Mouse (Mus musculus) hindbrain, embryonic 13.5 days (tissue): Measurements from ENCODE around the gene Nudt7. TPM values are rescaled to one million over a fixed set of nuclear protein-coding genes. Genes with fewer than 3 reads are reported as not detected.

Experiments used
- ATAC-seq: fragments of 200-750 bp; cut with Nextera tagmentation; 2 replicates; pipeline ENCODE4 v1.8.0; 2017; ENCODE audit warnings: moderate TSS enrichment; ENCODE audit not compliant: low FRiP score
- H3K27ac ChIP-seq: fragments of 300-500 bp; sonication (generic); 2 replicates; pipeline ENCODE4 v1.5.1; 2015; ENCODE audit warnings: inconsistent platforms, mild to moderate bottlenecking, moderate library complexity
- H3K27me3 ChIP-seq: fragments of 300-500 bp; sonication (generic); 2 replicates; pipeline ENCODE4 v1.6.1; 2015; ENCODE audit warnings: mild to moderate bottlenecking, inconsistent platforms
- H3K36me3 ChIP-seq: fragments of 300-500 bp; sonication (generic); 2 replicates; pipeline ENCODE4 v1.6.1; 2015; ENCODE audit warnings: mild to moderate bottlenecking, inconsistent platforms
- H3K4me1 ChIP-seq: fragments of 300-500 bp; sonication (generic); replicated peaks from 2 replicates; pipeline ENCODE4 v1.6.1; 2015; ENCODE audit warnings: inconsistent platforms
- H3K4me2 ChIP-seq: fragments of 300-500 bp; sonication (generic); 2 replicates; pipeline ENCODE4 v1.6.1; 2015; ENCODE audit warnings: inconsistent platforms, mild to moderate bottlenecking, moderate library complexity
- H3K4me3 ChIP-seq: fragments of 300-500 bp; sonication (generic); 2 replicates; pipeline ENCODE4 v1.5.1; 2015; ENCODE audit warnings: mild to moderate bottlenecking, inconsistent platforms
- H3K9ac ChIP-seq: fragments of 300-500 bp; sonication (generic); 2 replicates; pipeline ENCODE4 v1.6.1; 2015; ENCODE audit warnings: mild to moderate bottlenecking, inconsistent platforms
- H3K9me3 ChIP-seq: fragments of 300-500 bp; sonication (generic); 2 replicates; pipeline ENCODE4 v1.6.1; 2016; ENCODE audit warnings: inconsistent platforms
- WGBS: fragments of 180-500 bp; shearing (Covaris S2); methylation state at CpG from one replicate; pipeline ENCODE4 v1.1.7; 2015; 5-methylcytosine and 5-hydroxymethylcytosine counted together
- polyA plus RNA-seq: library from polyadenylated mRNA; unstranded; fragments of >200 nt; fragmentation: Nextera tagmentation; extraction: Ambion mirVana; gene quantifications from 2 replicates; pipeline ENCODE4 v1.2.1, GENCODE M21; 2015

Gene Nudt7
- polyA plus RNA-seq, 1 experiment from 2014 or later: 8.4 TPM

- WGBS: 76% methylated on average over 2 of the region's 2 CpGs
These were observed 25.2 kb downstream of the Nudt7 start for GRCm38 (mm10) chr8:114158586-114158985.

DNA sequence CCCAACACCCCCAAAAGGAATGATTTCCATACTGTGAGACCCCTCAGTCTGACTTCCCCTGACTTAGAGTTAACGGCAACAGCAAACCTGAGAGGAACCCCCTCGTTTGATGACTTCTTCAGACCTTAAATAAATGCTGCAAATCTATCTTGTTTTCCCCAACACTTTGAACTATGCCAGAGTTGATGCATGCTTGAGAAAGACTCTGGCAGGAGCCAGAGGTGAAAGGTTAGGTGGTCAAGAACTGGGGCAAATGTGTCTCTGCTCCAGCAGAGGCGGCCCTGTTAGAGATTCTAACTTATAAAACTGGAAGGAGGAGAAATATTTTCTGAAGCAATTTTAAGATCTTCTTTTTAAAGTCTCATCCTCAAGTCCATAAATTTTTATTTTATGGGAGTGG lies 26.3 kb downstream of the Nudt7 start:
- Histone ChIP-seq H3K9ac (no peak overlapping the region), H3K4me3 (no peak overlapping the region), H3K9me3 (no peaks in the 10 kb centered on the region), H3K36me3 (no peaks in the 10 kb centered on the region), H3K27me3 (no peaks in the 10 kb centered on the region), H3K4me1 (no peaks in the 10 kb centered on the region), H3K27ac (no peak overlapping the region), H3K4me2 (no peak overlapping the region)
- WGBS: 90% methylated on average over 3 of the region's 3 CpGs
- ATAC-seq: no peak

More at GRCm38 (mm10) chr8:114158586-114158985, 25.2 kb downstream of the Nudt7 start:
- H3K36me3 ChIP-seq: no peaks in the 10 kb centered on the region
- no peaks in the 10 kb centered on the region for H3K27me3 ChIP-seq
- ATAC-seq: no peak
- no peak overlapping the region for H3K9ac ChIP-seq
- no peak overlapping the region for H3K4me3 ChIP-seq
- no peaks in the 10 kb centered on the region for H3K9me3 ChIP-seq
- 0 out of 2 replicates have a peak, but pooled peaks cover 2% of the 10 kb centered on the region for H3K4me1 ChIP-seq
- no peak overlapping the region for H3K27ac ChIP-seq
- no peak overlapping the region for H3K4me2 ChIP-seq

- Histone ChIP-seq H3K4me3 (no peak overlapping the region), H3K4me2 (no peak overlapping the region), H3K27ac (no peak overlapping the region), H3K36me3 (no peaks in the 10 kb centered on the region), H3K9me3 (no peaks in the 10 kb centered on the region), H3K4me1 (peaks cover 3% of the 10 kb centered on the region; the same call in 1 of the 2 replicates), H3K9ac (no peak overlapping the region), H3K27me3 (no peaks in the 10 kb centered on the region)
- no peak for ATAC-seq
- 90% methylated on average over 3 of the region's 3 CpGs for WGBS
These were observed 30.5 kb downstream of the Nudt7 start for GRCm38 (mm10) chr8:114163871-114164270.

- no peaks in the 10 kb centered on the region for H3K9me3 ChIP-seq
- H3K27me3 ChIP-seq: no peaks in the 10 kb centered on the region
- WGBS: 83% methylated on average over 6 of the region's 6 CpGs
- no peak overlapping the region for H3K4me2 ChIP-seq
- H3K27ac ChIP-seq: no peak overlapping the region
- no peaks in the 10 kb centered on the region for H3K36me3 ChIP-seq
- H3K4me1 ChIP-seq: peaks cover 3% of the 10 kb centered on the region; the same call in 1 of the 2 replicates
- no peak for ATAC-seq
- H3K9ac ChIP-seq: no peak overlapping the region
- H3K4me3 ChIP-seq: no peak overlapping the region
These were observed 31.2 kb downstream of the Nudt7 start for GRCm38 (mm10) chr8:114164444-114165096.

DNA sequence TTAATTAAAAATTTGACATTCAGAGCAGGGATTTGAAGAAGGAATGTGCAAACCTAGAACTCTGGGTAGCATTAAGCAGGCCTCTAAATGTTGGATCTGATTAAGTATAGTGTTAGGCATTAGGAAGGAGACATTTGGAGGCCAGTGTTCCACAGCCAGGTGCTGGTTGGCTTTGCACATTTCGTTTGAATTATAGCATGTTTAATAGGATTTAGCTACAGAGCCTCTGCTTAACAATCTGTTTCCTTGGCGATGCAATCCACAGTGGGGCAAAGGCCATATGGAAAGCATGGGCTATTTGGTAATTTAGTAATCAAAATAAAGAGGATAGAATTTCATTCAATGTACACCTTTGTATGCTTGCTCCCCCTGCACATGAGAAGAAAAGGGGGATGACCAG lies 32.4 kb downstream of the Nudt7 start:
- no peak overlapping the region for H3K27ac ChIP-seq
- no peak for ATAC-seq
- no peaks in the 10 kb centered on the region for H3K27me3 ChIP-seq

GRCm38 (mm10) chr8:114176721-114177120 lies 43.4 kb downstream of the Nudt7 start:
- no peak for ATAC-seq
- 66% methylated on average over 3 of the region's 3 CpGs for WGBS
- no peaks in the 10 kb centered on the region for H3K36me3 ChIP-seq
- H3K4me3 ChIP-seq: no peak overlapping the region
- no peak overlapping the region for H3K4me2 ChIP-seq
- H3K27me3 ChIP-seq: no peaks in the 10 kb centered on the region
- H3K4me1 ChIP-seq: no peaks in the 10 kb centered on the region
- H3K27ac ChIP-seq: no peak overlapping the region
- H3K9me3 ChIP-seq: no peaks in the 10 kb centered on the region
- no peak overlapping the region for H3K9ac ChIP-seq

More for the DNA sequence above, 32.4 kb downstream of the Nudt7 start:
- Histone ChIP-seq H3K4me3 (no peak overlapping the region), H3K4me1 (peaks cover 3% of the 10 kb centered on the region; the same call in 1 of the 2 replicates), H3K9me3 (no peaks in the 10 kb centered on the region), H3K36me3 (no peaks in the 10 kb centered on the region), H3K4me2 (no peak overlapping the region), H3K9ac (no peak overlapping the region)
- 57% methylated on average over 2 of the region's 2 CpGs for WGBS

DNA sequence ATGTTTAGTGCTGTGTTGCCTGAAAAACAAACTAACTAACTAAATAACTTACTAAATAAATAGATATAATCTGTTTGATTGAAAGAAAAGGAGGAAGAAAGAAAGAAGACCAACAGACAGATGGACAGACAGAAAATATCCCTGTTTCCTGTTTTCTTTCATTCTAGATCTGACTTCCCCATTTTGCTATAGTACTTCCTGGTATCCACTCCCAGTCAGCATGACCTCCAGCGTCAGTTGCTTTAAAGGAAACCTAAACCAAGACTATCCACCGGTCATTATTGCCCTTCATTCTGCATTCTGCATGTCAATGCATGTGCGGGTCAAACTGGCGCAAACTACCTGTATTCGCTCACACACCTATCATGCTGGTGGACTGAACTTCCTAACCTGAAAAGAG lies 60.0 kb downstream of the Nudt7 start:
- H3K27me3 ChIP-seq: no peaks in the 10 kb centered on the region
- 92% methylated on average over 5 of the region's 5 CpGs for WGBS
- no peak overlapping the region for H3K4me3 ChIP-seq
- H3K36me3 ChIP-seq: no peaks in the 10 kb centered on the region
- H3K9me3 ChIP-seq: no peaks in the 10 kb centered on the region
- no peak for ATAC-seq
- H3K4me1 ChIP-seq: 0 out of 2 replicates have a peak, but pooled peaks cover 3% of the 10 kb centered on the region
- no peak overlapping the region for H3K27ac ChIP-seq
- H3K4me2 ChIP-seq: no peak overlapping the region
- no peak overlapping the region for H3K9ac ChIP-seq

DNA sequence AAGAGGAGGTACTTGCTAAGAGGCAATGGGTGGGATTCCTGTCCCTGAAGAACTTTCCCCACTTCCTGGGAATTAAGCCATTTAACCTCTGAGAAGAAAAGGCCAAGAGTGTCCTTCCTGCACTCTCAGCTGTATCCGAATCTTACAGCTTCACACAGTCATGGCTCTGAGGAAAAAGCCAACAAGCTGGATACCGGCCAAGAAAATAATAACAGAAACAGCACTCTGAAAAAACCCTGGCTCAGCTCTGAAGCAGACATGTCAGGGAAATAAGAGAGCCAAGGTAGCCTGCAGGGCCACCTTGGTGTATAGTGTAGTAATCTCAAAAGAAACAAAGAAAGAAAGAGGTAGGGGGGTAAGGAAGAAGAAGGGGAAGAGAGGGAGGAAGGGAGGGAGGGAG lies 65.6 kb downstream of the Nudt7 start:
- no peaks in the 10 kb centered on the region for H3K27me3 ChIP-seq
- no peak overlapping the region for H3K27ac ChIP-seq
- H3K4me2 ChIP-seq: no peak overlapping the region
- H3K4me1 ChIP-seq: 0 out of 2 replicates have a peak, but pooled peaks cover under 1% of the 10 kb centered on the region
- no peaks in the 10 kb centered on the region for H3K9me3 ChIP-seq
- no peaks in the 10 kb centered on the region for H3K36me3 ChIP-seq
- 67% methylated on average over 2 of the region's 2 CpGs for WGBS
- no peak for ATAC-seq
- H3K9ac ChIP-seq: no peak overlapping the region
- H3K4me3 ChIP-seq: no peak overlapping the region

Other genes with a start within 250 kb of the Nudt7 start
- 31.4 and 38.1 TPM in 2 replicates for gene Vat1l, start 72.1 kb downstream of the Nudt7 start, polyA plus RNA-seq